Mouse (Mus musculus) liver, postnatal 0 days (tissue): ENCODE results near the gene Akirin1. TPM values are rescaled to one million over a fixed set of nuclear protein-coding genes. Genes with fewer than 3 reads are reported as not detected.

ENCODE experiments used
- ATAC-seq: fragments of 200-750 bp; cut with Nextera tagmentation; 2 replicates; pipeline ENCODE4 v1.8.0; 2017; ENCODE audit warnings: mild to moderate bottlenecking, moderate library complexity
- DNase-seq: peaks from one replicate; pipeline ENCODE4 v3.0.0-alpha.2; 2016
- H3K27ac ChIP-seq: fragments of 300-500 bp; sonication (generic); 2 replicates; pipeline ENCODE4 v1.5.1; 2014; ENCODE audit warnings: antibody characterized with exemption, moderate library complexity, mild to moderate bottlenecking, low read depth
- H3K27me3 ChIP-seq: fragments of 300-500 bp; sonication (generic); 2 replicates; pipeline ENCODE4 v1.6.1; 2014; ENCODE audit warnings: low read length, control low read depth, mixed read lengths; ENCODE audit not compliant: insufficient read depth
- H3K36me3 ChIP-seq: fragments of 300-500 bp; sonication (generic); replicated peaks from 2 replicates; pipeline ENCODE4 v1.6.1; 2014; ENCODE audit warnings: mild to moderate bottlenecking, control low read depth, low read length, moderate library complexity, mixed read lengths; ENCODE audit not compliant: insufficient read depth
- H3K4me1 ChIP-seq: fragments of 300-500 bp; sonication (generic); 2 replicates; pipeline ENCODE4 v1.6.1; 2014; ENCODE audit warnings: antibody characterized with exemption, mild to moderate bottlenecking, control low read depth; ENCODE audit not compliant: insufficient read depth
- H3K4me2 ChIP-seq: fragments of 300-500 bp; sonication (generic); 2 replicates; pipeline ENCODE4 v1.6.1; 2014; ENCODE audit warnings: low read depth, mild to moderate bottlenecking, low read length, moderate library complexity, mixed read lengths
- H3K4me3 ChIP-seq: fragments of 300-500 bp; sonication (generic); 2 replicates; pipeline ENCODE4 v1.5.1; 2014; ENCODE audit warnings: low read depth, low read length
- H3K9ac ChIP-seq: fragments of 300-500 bp; sonication (generic); replicated peaks from 2 replicates; pipeline ENCODE4 v1.6.1; 2014; ENCODE audit warnings: mild to moderate bottlenecking, moderate library complexity
- H3K9me3 ChIP-seq: fragments of 300-500 bp; sonication (generic); 2 replicates; pipeline ENCODE4 v1.6.1; 2016; ENCODE audit warnings: mild to moderate bottlenecking, control low read depth, low read length, mixed read lengths
- CTCF ChIP-seq: sonication (generic); IDR thresholded peaks from 2 replicates; pipeline ENCODE4 v1.5.1; 2016; ENCODE audit warnings: antibody characterized with exemption, low read depth
- EP300 ChIP-seq: IDR thresholded peaks from 2 replicates; pipeline ENCODE4 v1.6.1; 2016; ENCODE audit warnings: antibody characterized with exemption, low read depth, mild to moderate bottlenecking
- WGBS: fragments of 180-500 bp; shearing (Covaris S2); extraction: QIAGEN DNeasy Blood & Tissue Kit; methylation state at CpG from one replicate; pipeline ENCODE4 v1.1.7; 2014; ENCODE audit not compliant: insufficient replicate concordance; 5-methylcytosine and 5-hydroxymethylcytosine counted together
- polyA plus RNA-seq: library from polyadenylated mRNA; unstranded; fragments of >200 nt; fragmentation: Nextera tagmentation; extraction: Ambion mirVana; gene quantifications from 2 replicates; pipeline ENCODE4 v1.2.1, GENCODE M21; 2015

Akirin1 gene
- polyA plus RNA-seq = 21.2 and 22.7 TPM in 2 replicates

DNA sequence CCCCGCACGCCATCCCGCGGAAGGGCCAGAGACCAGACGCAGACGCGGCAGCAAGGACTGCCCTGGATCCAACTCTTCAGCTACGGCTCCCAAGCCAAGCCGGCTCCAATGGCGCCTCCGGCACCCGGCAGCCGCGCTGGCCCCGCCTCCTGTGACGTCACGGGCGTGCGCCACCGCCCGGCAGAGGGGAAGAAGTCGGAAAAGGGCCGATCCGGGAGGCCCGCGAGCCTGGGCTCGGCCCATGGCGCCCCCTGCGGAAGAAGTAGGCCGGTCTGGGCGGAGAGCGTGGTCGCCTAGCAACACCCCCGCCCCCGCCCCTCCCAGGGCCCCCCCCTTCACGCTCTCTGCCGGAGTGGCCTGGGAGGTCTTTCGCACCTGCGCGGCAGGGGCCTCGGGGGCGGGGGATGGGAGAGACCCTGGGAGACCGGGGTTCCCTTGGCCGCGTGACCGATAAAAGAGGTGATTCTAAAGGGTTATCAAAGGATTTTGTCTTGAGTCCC, at the start of gene Akirin1:
Gene Akirin1, minus strand, starts transcription at position 194 of the 500 bp plus-strand sequence.
- Histone ChIP-seq H3K27ac (peak within 1 kb of the TSS; percentile 88), H3K9ac (peak within 1 kb of the TSS; percentile 91), H3K36me3 (0 out of 2 replicates have a peak, but pooled peaks cover 4% of the 10 kb centered on the region), H3K4me2 (peak within 1 kb of the TSS; percentile 87), H3K27me3 (no peaks in the 10 kb centered on the region), H3K4me3 (peak within 1 kb of the TSS; percentile 86), H3K4me1 (peaks cover 8% of the 10 kb centered on the region), H3K9me3 (no peaks in the 10 kb centered on the region)
- peak; percentile 98 for DNase-seq
- TF ChIP-seq EP300 (no peak), CTCF (peak; percentile 67)
- under 1% methylated on average over 36 of the region's 46 CpGs for WGBS
- ATAC-seq = peak; percentile 98

DNA sequence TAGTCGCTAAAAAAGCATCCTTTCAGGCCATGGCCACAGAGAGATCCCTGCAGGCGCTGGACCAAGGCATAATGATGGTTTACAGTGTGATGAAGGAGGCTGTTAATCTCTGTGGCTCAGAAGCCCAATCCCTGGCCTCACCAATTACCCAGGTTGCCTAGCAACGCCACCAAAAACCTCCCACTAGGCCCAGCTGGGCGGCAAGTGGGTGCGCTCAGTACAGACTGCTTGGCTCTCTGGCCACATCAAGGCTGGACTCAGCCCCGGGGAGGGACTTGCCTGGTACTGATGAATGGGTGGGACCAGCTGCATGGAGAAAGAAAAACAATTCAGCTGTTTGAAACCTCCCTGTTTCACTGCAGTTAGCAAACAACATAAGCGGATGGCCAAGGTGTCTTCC, 47.7 kb upstream of the Akirin1 start:
- Histone ChIP-seq H3K27ac (no peak overlapping the region), H3K27me3 (no peaks in the 10 kb centered on the region), H3K4me2 (no peak overlapping the region), H3K36me3 (no peaks in the 10 kb centered on the region), H3K4me1 (no peaks in the 10 kb centered on the region), H3K4me3 (no peak overlapping the region), H3K9me3 (no peaks in the 10 kb centered on the region), H3K9ac (no peak overlapping the region)
- WGBS = 68% methylated on average over 7 of the region's 7 CpGs
- no peak for ATAC-seq
- no peak for DNase-seq
- TF ChIP-seq EP300 = no peak
- TF ChIP-seq CTCF = no peak

DNA sequence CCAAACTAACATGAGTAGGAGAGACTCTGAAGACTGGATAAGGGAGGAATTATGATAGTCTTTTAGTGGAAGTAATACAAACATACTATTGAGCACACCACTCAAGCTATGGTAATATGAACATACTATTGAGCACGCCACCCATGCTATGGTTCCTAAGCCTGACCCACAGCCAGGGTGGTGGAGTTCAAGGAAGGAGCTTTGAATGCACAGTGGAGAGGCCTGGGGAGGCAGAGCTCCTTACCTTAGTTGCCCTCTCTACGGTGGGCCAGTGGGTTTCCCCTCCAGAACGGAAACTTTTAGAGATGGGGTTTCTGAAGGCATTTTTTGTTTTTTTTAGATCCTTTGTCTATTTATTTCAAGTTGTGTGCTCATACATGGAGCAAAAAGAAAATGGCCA, 47.3 kb upstream of the Akirin1 start:
- Histone ChIP-seq H3K36me3 (no peaks in the 10 kb centered on the region), H3K4me1 (no peaks in the 10 kb centered on the region), H3K4me2 (no peak overlapping the region), H3K9ac (no peak overlapping the region), H3K4me3 (no peak overlapping the region), H3K27ac (no peak overlapping the region), H3K27me3 (no peaks in the 10 kb centered on the region), H3K9me3 (no peaks in the 10 kb centered on the region)
- DNase-seq (no peak), ATAC-seq (no peak)
- WGBS = 80% methylated on average over 3 of the region's 3 CpGs
- no peak for TF ChIP-seq EP300
- TF ChIP-seq CTCF = no peak

DNA sequence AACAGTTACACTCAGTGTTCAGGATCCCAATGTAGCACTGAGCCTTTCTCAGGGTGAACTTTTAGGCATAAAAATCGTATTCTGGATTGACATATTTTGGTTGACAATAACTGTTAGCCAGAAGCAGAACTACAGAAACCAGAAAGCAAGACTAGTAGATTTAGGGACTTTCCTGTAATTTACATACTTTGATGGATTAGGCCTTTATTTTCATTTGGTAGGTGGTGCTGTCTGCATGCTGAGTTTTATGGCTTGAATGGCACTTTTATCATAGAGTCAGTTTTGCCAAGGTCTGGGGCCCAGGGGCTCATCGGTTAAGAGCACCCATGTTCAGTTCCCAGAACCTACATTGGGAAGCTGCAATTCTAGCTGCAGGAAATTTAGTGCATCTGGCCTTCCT, 44.9 kb upstream of the Akirin1 start:
- Histone ChIP-seq H3K4me2 (no peak overlapping the region), H3K27ac (no peak overlapping the region), H3K9ac (no peak overlapping the region), H3K4me1 (no peaks in the 10 kb centered on the region), H3K27me3 (no peaks in the 10 kb centered on the region), H3K9me3 (no peaks in the 10 kb centered on the region), H3K36me3 (no peaks in the 10 kb centered on the region), H3K4me3 (no peak overlapping the region)
- 55% methylated on average over 2 of the region's 2 CpGs for WGBS
- TF ChIP-seq CTCF (no peak), EP300 (no peak)
- DNase-seq (no peak), ATAC-seq (no peak)

DNA sequence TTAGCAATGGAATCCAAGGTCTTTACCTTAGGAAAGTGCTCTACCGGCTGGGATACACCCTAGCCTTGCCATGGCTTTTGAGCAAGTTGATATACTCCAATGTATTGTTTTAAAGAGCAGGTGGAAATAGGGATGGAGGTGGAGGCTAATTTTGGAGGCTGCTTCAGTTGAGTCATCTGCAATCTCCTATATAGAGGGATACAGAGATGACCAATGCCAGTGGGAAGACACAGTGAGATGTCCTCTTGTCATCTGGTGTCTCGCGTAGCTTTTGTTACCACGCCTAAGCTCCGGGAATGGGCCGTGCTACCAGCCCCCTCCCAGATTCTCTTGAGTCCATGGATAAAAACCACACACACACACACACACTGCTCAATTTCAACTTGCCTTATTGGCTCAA, 43.0 kb upstream of the Akirin1 start:
- TF ChIP-seq EP300 (no peak), CTCF (no peak)
- Histone ChIP-seq H3K9me3 (no peaks in the 10 kb centered on the region), H3K4me1 (no peaks in the 10 kb centered on the region), H3K4me2 (no peak overlapping the region), H3K36me3 (no peaks in the 10 kb centered on the region), H3K4me3 (no peak overlapping the region), H3K27me3 (no peaks in the 10 kb centered on the region), H3K9ac (no peak overlapping the region), H3K27ac (no peak overlapping the region)
- WGBS = 89% methylated on average over 6 of the region's 6 CpGs
- ATAC-seq (no peak), DNase-seq (no peak)

DNA sequence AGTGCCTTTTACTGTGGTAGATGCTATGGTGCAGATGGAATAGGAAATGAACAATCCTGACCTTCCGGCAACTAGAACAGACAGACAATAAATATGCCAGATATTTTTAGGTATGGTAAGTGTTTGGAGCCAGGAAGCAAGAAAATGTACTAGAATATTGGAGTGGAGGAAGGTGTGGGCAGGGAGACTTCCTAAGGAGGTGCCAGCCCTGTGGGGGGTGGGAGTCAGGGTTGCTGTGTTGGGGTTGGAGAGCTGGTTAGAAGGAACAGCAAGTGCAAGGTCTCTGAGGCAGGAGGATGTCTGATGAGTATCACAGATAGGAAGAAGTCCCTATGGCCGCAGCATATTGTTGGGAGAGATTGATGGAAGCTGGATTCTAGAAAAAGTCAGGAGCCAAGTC, 42.5 kb upstream of the Akirin1 start:
- TF ChIP-seq EP300 (no peak), CTCF (no peak)
- Histone ChIP-seq H3K27me3 (no peaks in the 10 kb centered on the region), H3K4me1 (no peaks in the 10 kb centered on the region), H3K4me2 (no peak overlapping the region), H3K9me3 (no peaks in the 10 kb centered on the region), H3K36me3 (no peaks in the 10 kb centered on the region), H3K27ac (no peak overlapping the region), H3K4me3 (no peak overlapping the region), H3K9ac (no peak overlapping the region)
- 53% methylated on average over 2 of the region's 2 CpGs for whole genome bisulfite sequencing
- DNase-seq (no peak), ATAC-seq (no peak)
